ENCODE assay signal across 8 mouse cellular contexts in the genomic region with DNA sequence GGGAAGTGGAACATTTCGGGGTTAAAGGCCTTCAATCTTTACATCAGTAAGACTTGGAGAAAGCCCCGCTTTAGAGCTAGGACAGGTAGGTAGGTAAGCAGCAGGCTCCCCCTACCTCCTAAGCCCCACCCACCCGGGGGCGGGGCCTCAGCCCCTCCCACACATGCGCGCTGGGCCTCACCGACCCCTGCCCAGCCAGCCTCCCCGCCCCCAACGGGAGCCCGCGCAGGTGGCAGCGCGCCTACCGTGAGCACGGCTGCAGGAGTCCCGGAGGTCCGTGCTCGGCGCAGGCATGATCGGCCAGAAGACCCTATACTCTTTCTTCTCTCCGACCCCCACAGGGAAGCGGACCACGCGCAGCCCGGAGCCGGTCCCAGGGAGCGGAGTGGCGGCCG. TPM values are rescaled to one million over a fixed set of nuclear protein-coding genes. Genes with fewer than 3 reads are reported as not detected.
A peak's percentile ranks its signal among the peaks of the same experiment; 100 is the strongest.
DNase-seq lines count a peak whose midpoint lies in the region; ATAC-seq lines count a peak whose summit lies in the region.

Gene Ung (plus strand): TSS at position 176 of the 395 bp plus-strand sequence.

- peak; percentile 41 for DNase-seq in gastrocnemius, postnatal 10 days
- DNase-seq in gastrocnemius, adult 18-20 months (ENCODE audit: low spot score), result no peak
- DNase-seq in forebrain, embryonic 14.5 days (ENCODE audit: low spot score), result peak; percentile 73
- no peak for DNase-seq in adipocyte (ENCODE audit: low spot score)

- peak within 1 kb of the TSS; percentile 68 for H3K4me3 ChIP-seq in brown adipose tissue, adult 24 weeks (ENCODE audit: insufficient read depth, low read depth, low read length)
- peak within 1 kb of the TSS; percentile 81 for H3K4me3 ChIP-seq in forebrain, embryonic 14.5 days (ENCODE audit: low read depth, low read length)
- H3K4me3 ChIP-seq in hindbrain, embryonic 16.5 days (ENCODE audit: low read length), result peak within 1 kb of the TSS; percentile 94
- H3K4me3 ChIP-seq in liver, embryonic 15.5 days (replicated peaks), result peak within 1 kb of the TSS; percentile 74
- peak within 1 kb of the TSS; percentile 96 for H3K4me3 ChIP-seq in neural tube, embryonic 15.5 days (replicated peaks)

- H3K27me3 ChIP-seq in forebrain, embryonic 14.5 days (replicated peaks; ENCODE audit: control insufficient read depth, insufficient read depth, low read length), result no peaks in the 10 kb centered on the region
- no peaks in the 10 kb centered on the region for H3K27me3 ChIP-seq in hindbrain, embryonic 16.5 days (replicated peaks; ENCODE audit: control insufficient read depth, insufficient read depth, low read length)
- H3K27me3 ChIP-seq in liver, embryonic 15.5 days, result no peaks in the 10 kb centered on the region
- no peaks in the 10 kb centered on the region; the same call in 1 of the 2 replicates for H3K27me3 ChIP-seq in neural tube, embryonic 15.5 days (replicated peaks)

- peak within 1 kb of the TSS; percentile 23; the same call in 1 of the 2 replicates for H3K27ac ChIP-seq in brown adipose tissue, adult 24 weeks (replicated peaks; ENCODE audit: low read depth, low read length)
- 0 out of 2 replicates have a peak within 1 kb of the TSS, but pooled peaks have one; percentile 21 for H3K27ac ChIP-seq in forebrain, embryonic 14.5 days (ENCODE audit: low read depth, low read length)
- H3K27ac ChIP-seq in hindbrain, embryonic 16.5 days (ENCODE audit: low read depth, low read length), result peak within 1 kb of the TSS; percentile 54; the same call in 1 of the 2 replicates
- H3K27ac ChIP-seq in liver, embryonic 15.5 days (replicated peaks), result peak within 1 kb of the TSS; percentile 72
- H3K27ac ChIP-seq in neural tube, embryonic 15.5 days (replicated peaks), result peak within 1 kb of the TSS; percentile 65

- peak; percentile 47 for ATAC-seq in forebrain, embryonic 14.5 days
- ATAC-seq in hindbrain, embryonic 16.5 days, result peak; percentile 26
- no peak for ATAC-seq in liver, embryonic 15.5 days (ENCODE audit: insufficient read depth)
- ATAC-seq in neural tube, embryonic 15.5 days (ENCODE audit: low FRiP score), result peak; percentile 77

- peak within 1 kb of the TSS; percentile 61 for H3K9ac ChIP-seq in forebrain, embryonic 14.5 days (ENCODE audit: low read length)
- peak within 1 kb of the TSS; percentile 68 for H3K9ac ChIP-seq in hindbrain, embryonic 16.5 days (ENCODE audit: low read depth, low read length)
- H3K9ac ChIP-seq in liver, embryonic 15.5 days, result peak within 1 kb of the TSS; percentile 56
- H3K9ac ChIP-seq in neural tube, embryonic 15.5 days (replicated peaks), result peak within 1 kb of the TSS; percentile 58

- WGBS in forebrain, embryonic 14.5 days, result under 1% methylated on average over 29 of the region's 29 CpGs
- under 1% methylated on average over 21 of the region's 29 CpGs for WGBS in hindbrain, embryonic 16.5 days
- under 1% methylated on average over 29 of the region's 29 CpGs for WGBS in liver, embryonic 15.5 days (ENCODE audit: insufficient replicate concordance)
- 1% methylated on average over 26 of the region's 29 CpGs for WGBS in neural tube, embryonic 15.5 days

- peaks cover 6% of the 10 kb centered on the region for H3K4me1 ChIP-seq in brown adipose tissue, adult 24 weeks (ENCODE audit: control insufficient read depth, insufficient read depth, insufficient read length, low read length)
- H3K4me1 ChIP-seq in forebrain, embryonic 14.5 days (ENCODE audit: control insufficient read depth, insufficient read depth, low read length), result peaks cover 7% of the 10 kb centered on the region; the same call in 1 of the 2 replicates
- peaks cover 19% of the 10 kb centered on the region for H3K4me1 ChIP-seq in hindbrain, embryonic 16.5 days (ENCODE audit: control insufficient read depth, insufficient read depth, low read depth, low read length)
- peaks cover 74% of the 10 kb centered on the region for H3K4me1 ChIP-seq in liver, embryonic 15.5 days (replicated peaks)
- H3K4me1 ChIP-seq in neural tube, embryonic 15.5 days, result peaks cover 29% of the 10 kb centered on the region

- H3K9me3 ChIP-seq in forebrain, embryonic 14.5 days (replicated peaks; ENCODE audit: control insufficient read depth, low read length), result no peaks in the 10 kb centered on the region
- H3K9me3 ChIP-seq in hindbrain, embryonic 16.5 days (ENCODE audit: control insufficient read depth, low read length), result no peaks in the 10 kb centered on the region
- H3K9me3 ChIP-seq in liver, embryonic 15.5 days (replicated peaks), result no peaks in the 10 kb centered on the region
- H3K9me3 ChIP-seq in neural tube, embryonic 15.5 days (replicated peaks), result no peaks in the 10 kb centered on the region

- peak within 1 kb of the TSS; percentile 91 for H3K4me2 ChIP-seq in forebrain, embryonic 14.5 days (ENCODE audit: low read length)
- peak within 1 kb of the TSS; percentile 99 for H3K4me2 ChIP-seq in hindbrain, embryonic 16.5 days (ENCODE audit: low read length)
- peak within 1 kb of the TSS; percentile 99 for H3K4me2 ChIP-seq in liver, embryonic 15.5 days
- peak within 1 kb of the TSS; percentile 99 for H3K4me2 ChIP-seq in neural tube, embryonic 15.5 days

- H3K36me3 ChIP-seq in forebrain, embryonic 14.5 days (ENCODE audit: control insufficient read depth, insufficient read depth, low read length), result peaks cover 3% of the 10 kb centered on the region; the same call in 1 of the 2 replicates
- H3K36me3 ChIP-seq in hindbrain, embryonic 16.5 days (ENCODE audit: control insufficient read depth, insufficient read depth, low read length), result no peaks in the 10 kb centered on the region
- H3K36me3 ChIP-seq in liver, embryonic 15.5 days (replicated peaks), result 0 out of 2 replicates have a peak, but pooled peaks cover 7% of the 10 kb centered on the region
- H3K36me3 ChIP-seq in neural tube, embryonic 15.5 days, result 0 out of 2 replicates have a peak, but pooled peaks cover 2% of the 10 kb centered on the region

RNA-seq across cellular contexts. Expression of gene Ung, which starts in this region (rescaled TPM):
- total RNA-seq in gastrocnemius, postnatal 10 days (2021), result 1 to 10 TPM; 5.8 to 6.8 TPM
- total RNA-seq in gastrocnemius, adult 18-20 months (2021), result 1 to 10 TPM; 6.0 to 9.2 TPM
- polyA plus RNA-seq in brown adipose tissue, adult 24 weeks (2012; ENCODE audit: insufficient read depth, insufficient read length, missing spikeins), result 4.4 and 5.2 TPM in 2 replicates
- polyA plus RNA-seq in forebrain, embryonic 14.5 days (2014; fragmentation: Nextera tagmentation; extraction: Ambion mirVana), result 12.1 and 13.3 TPM in 2 replicates
- 12.1 and 14.4 TPM in 2 replicates for polyA plus RNA-seq in hindbrain, embryonic 16.5 days (2015; fragmentation: Nextera tagmentation; extraction: Ambion mirVana)
- 18.2 and 19.0 TPM in 2 replicates for polyA plus RNA-seq in liver, embryonic 15.5 days (2015; fragmentation: Nextera tagmentation; extraction: Ambion mirVana)
- polyA plus RNA-seq in neural tube, embryonic 15.5 days (2015; fragmentation: Nextera tagmentation; extraction: Ambion mirVana), result 9.2 and 20.7 TPM in 2 replicates

Comparison
In these comparisons a context has a peak if more than half of its experiments do, and no peak if none do; other contexts are left out.
1. DNase-seq: peak in gastrocnemius, postnatal 10 days (single experiment) and forebrain, embryonic 14.5 days (single experiment); none in gastrocnemius, adult 18-20 months (single experiment) and adipocyte (single experiment).
2. H3K27ac ChIP-seq: peak in every context shown above with its lines; median percentile 72 in liver, embryonic 15.5 days; 65 in neural tube, embryonic 15.5 days; 54 in hindbrain, embryonic 16.5 days; 23 in brown adipose tissue, adult 24 weeks; 21 in forebrain, embryonic 14.5 days.
3. Peak in every context shown above with its lines, with median percentiles within 50 percentile points of each other: H3K4me3 ChIP-seq, H3K4me2 ChIP-seq and H3K9ac ChIP-seq.